Mouse (Mus musculus) c-Kit-positive CD71-negative TER-119-negative erythroid progenitor cells, embryonic 14.5 days (primary cell): ENCODE data around the gene Apoc4.

ENCODE experiments used
- DNase-seq: peaks from one replicate; pipeline ENCODE4 v3.0.0-alpha.2; 2013; ENCODE audit warnings: low read depth

Apoc4 gene

DNA sequence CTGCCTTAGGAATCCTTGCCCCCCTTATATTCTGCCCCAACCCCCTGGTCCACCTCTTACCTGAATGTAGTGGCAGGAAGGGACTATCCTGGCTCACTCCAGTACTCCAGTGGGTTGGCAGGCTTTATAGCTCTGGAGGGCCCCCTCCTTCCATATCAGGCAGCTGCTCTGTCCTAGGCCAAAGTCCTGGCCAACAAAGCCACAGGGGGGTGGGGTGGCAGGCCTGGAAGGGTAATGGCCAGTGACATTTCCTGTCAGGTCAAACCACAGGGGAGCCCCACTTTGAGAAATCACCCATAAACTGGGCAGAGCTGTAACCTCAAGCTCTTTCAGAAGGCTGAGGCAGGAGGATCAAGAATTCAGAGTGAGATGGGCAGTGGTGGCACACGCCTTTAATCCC lies 4.6 kb downstream of the Apoc4 start:
- no peak for DNase-seq

- DNase-seq: no peak
These were observed 5.5 kb downstream of the Apoc4 start for GRCm38 (mm10) chr7:19675824-19676223.

DNA sequence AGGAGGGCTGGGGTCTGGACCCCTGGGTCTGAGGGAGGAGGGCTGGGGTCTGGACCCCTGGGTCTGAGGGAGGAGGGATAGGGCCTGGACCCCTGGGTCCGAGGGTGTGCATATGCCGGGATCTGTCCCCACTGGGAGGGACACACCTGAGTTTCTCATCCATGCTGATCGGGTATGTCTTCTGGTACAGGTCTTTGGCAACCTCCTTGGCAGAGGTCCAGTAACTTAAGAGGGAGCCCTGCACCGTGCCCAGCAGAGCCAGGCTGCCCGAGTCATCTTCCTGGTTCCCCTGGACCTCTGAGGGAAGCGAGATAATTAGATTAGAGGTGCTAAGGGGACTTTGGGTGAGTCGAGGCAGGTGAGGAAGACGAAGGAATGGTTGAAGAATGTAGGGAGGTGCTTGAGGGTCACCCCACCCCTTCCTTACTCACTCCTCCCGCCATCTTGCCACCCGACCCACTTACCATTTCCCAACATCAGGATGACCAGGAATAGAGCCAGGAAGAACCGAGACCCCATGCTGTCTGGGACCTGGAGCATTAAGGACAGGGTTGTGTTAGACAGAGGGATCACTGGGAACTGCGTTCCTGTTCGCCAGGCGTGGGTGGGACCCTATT lies 8.1 kb downstream of the Apoc4 start:
- DNase-seq: no peak

- DNase-seq: no peak
These were observed 9.8 kb downstream of the Apoc4 start for GRCm38 (mm10) chr7:19671511-19671910.

DNA sequence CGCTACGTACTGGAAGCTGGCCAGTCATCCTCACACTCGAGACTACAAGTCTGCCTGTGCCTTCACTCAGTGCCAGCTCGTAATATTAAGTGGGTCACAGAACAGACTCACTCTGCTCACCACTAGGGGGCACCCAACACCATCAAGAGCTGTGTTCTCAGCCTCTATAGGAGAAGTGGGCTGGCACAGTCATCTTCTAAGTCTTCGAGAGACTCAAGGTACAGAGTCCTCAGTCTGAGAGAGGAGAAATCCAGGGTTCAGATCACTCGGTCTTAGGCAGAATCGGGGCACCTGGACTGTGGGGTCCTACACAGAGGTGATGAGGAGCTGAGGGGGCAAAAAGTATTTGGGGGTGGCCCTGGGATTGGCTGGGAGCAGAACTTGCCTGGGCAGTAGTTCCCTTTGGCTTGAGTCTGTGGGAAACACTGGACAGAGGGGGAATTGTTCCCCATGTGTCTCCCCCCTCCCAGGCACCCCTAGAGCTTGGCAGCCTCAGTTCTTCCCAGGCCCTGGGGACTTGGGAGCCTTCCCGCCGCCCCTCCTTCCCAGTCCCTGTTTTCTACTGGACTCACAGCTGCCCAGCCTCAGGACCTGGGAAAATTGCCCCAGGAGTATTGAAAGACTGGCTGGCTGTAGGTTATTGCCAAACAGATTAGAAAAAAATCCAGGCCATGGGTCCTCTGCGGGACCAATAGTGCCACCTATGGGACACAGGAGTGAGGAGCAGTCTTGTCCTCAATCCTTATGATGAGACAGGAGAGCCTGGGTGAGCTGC lies 12.1 kb downstream of the Apoc4 start:
- peak; percentile 96 for DNase-seq

DNA sequence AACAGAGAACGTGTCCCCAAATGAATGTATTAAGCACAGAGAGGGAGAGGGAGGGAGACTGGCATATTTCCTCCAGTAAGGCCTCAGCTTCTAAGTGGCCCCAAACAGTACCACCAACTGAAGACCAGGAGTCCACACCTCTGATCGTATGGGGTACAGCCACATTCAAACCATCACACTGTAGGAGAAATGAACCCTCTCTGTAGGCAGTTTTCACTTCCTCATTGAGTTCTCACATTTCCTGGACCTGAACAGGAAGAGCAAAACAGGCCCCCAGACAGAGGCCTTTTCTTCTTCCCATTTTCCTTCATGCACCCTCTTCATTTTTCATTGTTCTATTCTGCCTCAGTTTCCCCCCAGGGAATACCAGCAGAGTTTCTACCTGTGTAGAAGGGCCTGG lies 13.8 kb downstream of the Apoc4 start:
- DNase-seq: no peak

- DNase-seq: no peak
These were observed 14.5 kb downstream of the Apoc4 start for GRCm38 (mm10) chr7:19666750-19667149.

DNA sequence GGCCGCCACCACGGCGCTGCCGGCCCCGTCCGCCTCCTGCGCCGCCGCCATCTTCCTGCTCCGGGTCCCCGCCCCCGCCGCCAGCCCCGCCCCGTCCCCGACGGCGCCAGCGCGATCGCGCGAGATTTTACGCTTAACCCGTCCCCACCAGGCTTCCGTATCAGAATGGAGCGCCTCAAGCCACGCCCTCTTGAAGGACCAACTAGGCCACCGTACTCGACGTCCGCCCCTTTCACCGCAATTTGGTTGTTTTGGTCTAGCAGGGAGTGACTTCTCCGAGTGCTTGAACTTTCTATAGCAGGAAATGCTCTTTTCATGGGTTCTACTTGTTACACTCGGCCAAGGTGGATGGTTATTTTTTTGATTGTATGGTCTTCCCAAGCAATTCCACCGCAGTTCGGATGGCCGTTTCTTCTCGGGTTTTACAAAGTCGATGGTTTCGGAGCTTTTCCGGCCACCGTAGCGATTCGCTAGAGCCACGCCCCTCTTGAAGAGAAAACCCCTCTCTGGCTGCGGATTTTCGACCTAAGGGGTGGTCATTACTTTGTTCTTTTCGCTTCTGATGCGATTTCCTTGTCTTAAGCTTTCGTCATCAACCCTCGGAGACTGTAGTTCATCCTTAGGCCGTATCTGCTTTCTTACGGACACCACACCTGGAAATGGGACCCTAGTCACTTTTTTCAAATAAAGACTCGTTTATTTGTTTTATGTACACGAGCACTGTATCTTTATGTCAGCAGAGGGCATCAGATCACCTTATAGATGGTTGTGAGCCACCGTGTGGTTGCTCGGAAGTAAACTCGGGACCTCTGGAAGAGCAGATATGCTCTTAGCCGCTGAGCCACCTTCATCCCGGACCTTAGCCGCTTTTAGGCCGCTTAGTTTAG lies 16.1 kb downstream of the Apoc4 start, which contains the start of gene Clptm1:
TSS of gene Clptm1 (minus strand) at position 79 of the 887 bp plus-strand sequence.
- peak; percentile 96 for DNase-seq

DNA sequence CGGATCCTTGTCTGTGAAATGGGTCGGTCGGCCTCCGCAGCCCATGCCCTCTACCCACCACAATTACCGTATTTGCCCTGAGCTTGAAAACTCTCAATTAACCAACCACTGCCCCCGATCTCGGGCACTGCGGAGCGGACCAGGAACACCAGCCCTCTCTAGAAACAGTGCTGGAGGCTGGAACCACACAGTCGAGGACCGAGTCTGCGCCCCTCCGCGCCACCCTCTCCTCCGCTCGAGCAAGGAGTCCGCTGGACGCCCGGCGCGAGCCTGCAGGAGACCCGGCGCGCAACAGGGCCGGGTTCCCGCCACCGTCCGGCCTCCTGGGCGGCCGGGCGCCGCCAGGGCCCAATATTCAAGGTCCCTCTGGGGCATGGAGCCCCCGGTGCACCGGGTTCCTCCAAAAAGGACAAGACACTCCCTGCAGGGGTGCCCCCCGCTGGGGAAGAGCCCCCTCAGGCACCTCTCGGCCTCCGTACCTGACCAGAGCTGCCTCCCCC lies 16.8 kb downstream of the Apoc4 start:
- no peak for DNase-seq

GRCm38 (mm10) chr7:19663940-19664339 lies 17.3 kb downstream of the Apoc4 start:
- no peak for DNase-seq

DNA sequence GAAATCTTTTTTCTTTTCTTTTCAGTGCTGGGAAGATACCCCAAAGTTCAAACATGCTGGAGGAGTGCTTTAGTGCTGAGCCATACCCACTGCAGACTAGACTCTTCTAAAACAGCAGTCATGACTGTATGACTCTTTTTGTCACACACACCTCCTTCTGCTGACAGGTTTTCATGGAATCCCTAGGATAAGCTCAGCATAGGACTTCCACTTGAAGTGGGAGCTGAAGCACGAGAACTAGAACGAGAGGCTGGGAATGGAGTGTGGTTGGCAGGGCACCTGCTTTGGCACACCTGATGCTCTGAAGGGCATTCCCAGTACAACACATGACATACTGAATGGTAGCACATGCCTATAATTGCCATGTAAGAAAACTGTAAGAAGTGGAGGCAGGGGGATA lies 28.7 kb downstream of the Apoc4 start:
- DNase-seq: no peak

DNA sequence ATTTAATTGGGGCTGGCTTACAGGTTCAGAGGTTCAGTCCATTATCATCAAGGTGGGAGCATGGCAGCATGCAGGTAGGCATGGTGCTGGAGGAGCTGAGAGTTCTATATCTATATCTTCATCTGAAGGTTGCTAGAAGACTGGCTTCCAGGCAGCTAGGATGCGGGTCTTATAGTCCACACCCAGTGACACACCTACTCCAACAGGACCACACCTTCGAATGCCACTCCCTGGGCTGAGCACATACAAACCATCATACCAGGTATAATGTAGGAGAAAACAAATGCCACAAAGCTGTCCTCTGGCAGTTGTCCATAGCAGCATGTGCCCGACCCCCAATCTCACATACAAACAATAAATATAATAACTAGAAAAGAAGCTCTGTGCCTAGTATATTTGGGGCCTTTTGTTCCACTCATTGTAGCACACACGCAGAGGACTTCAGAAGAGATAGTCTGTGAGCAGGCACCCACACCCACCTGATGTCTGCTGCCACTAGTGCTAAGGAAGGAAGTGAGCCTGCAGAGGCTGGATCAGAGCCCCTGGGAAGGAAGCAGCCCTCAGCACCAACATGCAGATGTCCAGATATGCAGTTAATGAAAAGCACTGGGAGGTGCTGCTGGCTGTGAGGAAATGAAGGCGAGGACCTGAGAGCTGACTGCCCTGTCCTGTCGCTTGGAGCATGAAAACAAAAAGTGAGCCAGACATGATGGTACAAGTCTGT lies 30.1 kb downstream of the Apoc4 start:
- no peak for DNase-seq

DNA sequence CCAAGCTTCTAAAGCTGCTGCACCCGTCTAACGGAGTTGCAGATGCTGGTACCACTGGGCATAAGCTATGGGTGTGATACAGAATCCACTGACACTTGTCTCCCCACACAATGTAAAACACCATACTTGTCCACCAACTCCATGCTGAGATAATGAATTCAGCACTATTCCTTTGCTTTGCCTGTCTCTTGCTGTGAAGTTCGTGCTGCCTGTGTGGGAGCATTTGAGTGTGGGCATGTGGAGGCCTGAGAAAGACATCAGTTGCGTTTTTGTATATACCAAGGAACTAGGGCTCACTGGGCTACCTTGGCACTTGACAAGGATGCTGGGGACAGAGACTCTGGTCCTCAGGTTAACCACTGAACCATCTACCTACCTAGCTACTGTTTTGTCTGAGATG lies 40.1 kb downstream of the Apoc4 start:
- DNase-seq: no peak

- no peak for DNase-seq
These were observed 46.0 kb downstream of the Apoc4 start for GRCm38 (mm10) chr7:19635074-19635827.

DNA sequence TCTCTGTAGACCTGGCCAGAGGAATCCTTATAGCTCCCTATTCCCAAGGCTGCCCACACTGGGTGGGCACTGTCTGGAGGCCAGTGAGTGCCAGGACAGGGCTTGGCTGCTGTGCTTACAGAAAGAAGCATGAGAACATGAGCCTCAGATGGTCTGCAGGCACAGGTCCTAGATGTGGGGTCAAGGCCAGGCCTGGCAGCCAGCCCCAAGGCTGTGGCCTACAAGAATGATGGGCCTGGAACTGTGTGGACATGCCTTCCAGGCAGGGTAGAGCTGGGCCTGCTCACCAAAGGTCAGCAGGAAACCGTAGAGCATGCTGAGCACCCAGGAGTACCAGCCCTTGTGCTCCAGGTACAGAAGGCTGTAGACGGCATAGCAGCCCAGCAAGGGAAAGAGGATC lies 46.7 kb downstream of the Apoc4 start:
- DNase-seq: no peak

DNA sequence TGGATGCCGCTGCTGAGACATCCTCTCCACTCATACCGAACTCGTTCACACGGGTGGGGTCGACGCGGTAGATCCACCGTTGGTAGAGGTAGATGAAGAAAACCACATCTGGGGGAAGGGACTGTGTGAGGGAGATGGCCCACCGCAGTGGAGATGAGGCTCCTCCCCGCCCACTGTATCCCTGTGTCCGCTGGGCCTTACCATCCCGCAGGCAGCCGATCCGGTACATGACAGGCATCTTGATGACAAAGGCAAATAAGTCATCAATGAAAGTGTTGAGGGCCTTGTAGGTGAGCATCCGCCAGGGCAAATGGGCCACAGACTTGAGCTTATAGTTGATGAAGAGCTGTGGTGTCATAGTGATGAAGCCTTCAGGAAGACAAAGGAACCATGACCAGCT lies 47.4 kb downstream of the Apoc4 start:
- no peak for DNase-seq

- no peak for DNase-seq
These were observed 48.1 kb downstream of the Apoc4 start for GRCm38 (mm10) chr7:19633197-19633596.

DNA sequence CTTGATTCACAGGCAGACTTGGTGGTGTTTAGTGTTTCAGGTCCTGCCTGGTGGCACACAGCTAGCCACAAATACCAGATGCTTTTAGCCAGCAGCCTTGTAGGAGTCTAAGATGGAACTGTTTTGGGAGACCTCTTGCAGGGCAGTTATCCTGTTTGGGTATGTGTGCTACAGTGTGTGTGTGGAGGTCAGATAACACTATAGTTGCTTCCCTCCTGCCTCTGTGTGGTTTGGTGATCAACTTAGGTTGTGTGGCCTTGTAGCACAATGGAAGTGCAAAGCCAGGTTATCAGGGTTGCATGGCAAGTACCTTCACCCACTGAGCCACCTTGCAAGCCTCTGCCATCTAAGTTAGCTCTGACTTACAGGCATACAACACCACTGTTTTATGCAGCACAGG lies 48.6 kb downstream of the Apoc4 start:
- DNase-seq: no peak

GRCm38 (mm10) chr7:19632275-19632674 lies 49.0 kb downstream of the Apoc4 start:
- DNase-seq: no peak

DNA sequence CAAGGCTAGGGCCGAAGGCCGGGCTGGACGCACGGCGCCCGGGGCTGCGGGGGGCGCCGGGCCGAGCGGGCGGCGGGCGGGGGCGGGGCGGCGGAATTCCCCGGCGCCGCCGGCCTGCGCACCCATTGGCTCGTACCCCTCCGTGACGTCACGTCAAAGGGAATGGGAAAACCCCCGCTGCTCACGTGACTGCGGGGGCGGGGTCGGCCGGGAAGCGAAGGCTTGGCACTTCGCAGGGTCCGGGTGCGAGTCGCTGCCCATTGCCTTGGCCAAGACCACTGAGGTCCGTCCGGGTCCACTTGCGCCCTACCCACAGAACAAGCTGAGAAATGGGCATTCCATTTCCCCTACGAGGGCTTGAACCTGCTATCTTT lies 51.9 kb downstream of the Apoc4 start, which contains the start of gene Relb:
TSS of gene Relb (minus strand) at position 78 of the 374 bp plus-strand sequence.
- DNase-seq: peak; percentile 87
